Mouse (Mus musculus) mature B cell (primary cell): Measurements from ENCODE around the gene Sytl3.

Experiments used
- in situ Hi-C: fragments of 300-500 bp; cut with MboI; formaldehyde crosslinking; loops from 2 replicates; pipeline ENCODE4 v1.14.3; 2019

Gene Sytl3

DNA sequence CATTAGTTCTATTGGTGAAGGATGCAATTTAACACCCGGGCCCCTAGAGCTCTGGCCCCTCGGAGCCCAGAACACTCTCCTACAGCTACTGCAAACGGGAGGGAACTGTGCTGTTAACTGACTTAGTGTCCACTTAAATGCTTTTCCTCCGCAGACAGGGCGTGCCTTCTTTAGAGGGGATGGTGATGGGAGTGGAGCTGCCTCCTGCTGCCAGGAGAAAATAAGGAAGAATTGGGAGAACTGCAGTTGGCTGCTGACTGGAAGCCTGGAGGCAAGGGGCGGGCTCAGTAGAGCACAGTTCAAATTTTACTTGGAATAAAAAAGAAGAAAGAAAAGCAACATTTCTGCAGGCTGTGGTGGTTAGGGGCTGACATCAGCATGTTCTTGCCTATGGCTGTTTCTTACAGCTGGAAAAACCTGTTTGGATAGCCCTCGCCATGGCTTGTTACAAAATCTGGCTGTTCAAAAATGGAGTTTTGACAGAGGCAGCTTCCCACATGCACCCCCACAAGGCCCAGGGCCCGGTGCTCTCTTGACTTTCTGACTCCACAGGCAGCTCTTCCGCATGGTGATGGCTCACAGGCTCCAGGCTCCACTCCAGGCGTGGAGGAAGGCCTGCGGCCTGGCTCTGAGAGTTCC is 92.4 kb downstream of the Sytl3 start:
- in situ Hi-C loops, result no loop called here

DNA sequence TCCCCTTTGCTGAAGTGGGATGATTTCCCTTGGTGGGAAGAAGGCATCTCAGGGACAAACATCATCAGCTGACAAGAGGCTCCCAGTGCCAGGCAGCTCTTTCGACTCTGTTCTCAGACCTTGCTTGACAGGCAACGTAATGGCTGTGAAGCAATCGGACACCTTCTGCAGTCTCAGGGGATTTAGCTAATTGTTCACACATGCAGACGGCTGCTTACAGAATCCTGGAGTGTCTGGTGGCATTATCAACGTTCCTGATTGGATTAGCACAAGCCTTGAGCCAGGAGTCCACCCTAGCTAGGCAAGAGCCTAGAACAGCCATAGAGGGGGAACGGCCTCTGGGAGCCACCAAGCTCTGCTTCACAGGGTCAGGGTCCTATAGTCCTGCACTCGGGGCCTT is 93.5 kb downstream of the Sytl3 start:
- in situ Hi-C loops, result no loop called here

DNA sequence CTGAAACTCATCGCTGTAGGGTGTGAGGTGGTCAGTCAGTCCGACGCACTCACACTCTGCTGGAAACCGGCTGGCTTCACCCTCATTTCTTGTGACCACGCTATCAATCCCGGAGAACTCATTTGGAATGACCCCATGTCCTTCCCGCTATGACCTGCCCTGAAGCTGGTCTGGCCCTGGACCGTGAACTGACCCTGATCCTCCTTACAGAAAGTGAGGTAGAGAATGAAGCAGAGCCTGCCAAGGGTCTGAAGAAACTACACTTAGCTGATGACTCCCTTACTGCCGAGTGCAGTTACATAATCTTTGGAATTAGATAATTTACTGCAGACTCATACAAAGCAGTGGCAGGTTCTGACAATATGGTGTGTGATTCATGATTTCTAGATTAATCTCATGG is 96.3 kb downstream of the Sytl3 start:
- in situ Hi-C loops, result no loop called here

DNA sequence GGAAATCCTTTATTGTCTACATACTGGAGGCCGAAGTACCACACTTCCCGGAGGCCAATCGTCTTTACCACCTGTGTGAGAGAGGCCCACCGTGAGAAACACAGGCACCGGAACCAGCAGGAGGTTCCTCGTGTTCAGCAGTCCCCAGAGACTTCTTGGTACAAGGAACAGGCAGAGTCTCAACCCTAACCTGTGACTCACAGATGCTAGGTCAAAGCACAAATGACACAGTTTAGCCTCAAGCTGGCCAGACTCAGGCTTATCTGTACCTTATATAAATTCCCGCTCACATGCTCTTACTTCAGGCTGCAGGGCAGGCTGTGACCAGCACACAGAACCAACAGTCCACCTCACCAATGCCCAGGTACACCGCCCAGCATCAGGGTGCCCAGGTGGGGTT is 97.0 kb downstream of the Sytl3 start:
- in situ Hi-C loops, result no loop called here

DNA sequence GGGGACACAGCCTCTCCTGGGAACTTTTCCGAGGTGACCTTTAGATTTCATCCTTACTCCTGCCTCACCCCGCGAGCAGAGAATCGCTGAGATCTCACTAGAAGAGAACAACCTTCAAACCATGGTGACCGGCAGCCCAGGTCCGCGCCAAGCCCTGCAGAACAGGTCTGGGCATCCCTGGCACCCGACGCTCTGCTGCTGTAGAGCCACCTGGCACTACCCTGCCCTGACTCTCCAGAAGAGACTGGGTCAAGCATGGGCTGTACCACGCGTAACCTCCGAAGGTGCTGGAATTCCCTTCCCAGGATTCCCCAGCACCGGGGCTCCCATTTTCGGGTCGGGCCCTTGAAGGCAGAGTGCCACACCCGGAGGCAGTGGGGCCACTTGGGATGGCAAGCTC is 99.0 kb downstream of the Sytl3 start:
- in situ Hi-C loops, result no loop called here

DNA sequence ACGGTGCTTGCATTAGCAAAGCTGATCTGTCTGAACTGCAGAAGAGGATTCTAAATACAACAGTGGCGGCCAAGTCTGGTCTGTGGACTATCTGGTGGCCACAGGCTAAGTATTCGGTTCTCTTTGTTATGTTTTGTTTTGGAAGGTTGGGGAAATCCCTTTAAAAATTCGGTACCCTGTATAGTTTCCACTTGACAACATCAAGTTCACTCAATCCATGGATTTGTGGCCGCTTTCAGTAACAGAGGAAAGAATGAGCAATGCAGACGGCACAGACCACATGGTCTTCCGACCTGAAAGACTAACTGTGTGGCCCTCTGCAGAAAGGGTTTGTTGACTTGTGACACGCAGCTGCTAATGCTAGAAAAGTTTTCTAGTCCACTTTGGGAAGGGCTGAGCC is 100.0 kb downstream of the Sytl3 start:
- in situ Hi-C loops, result no loop called here

DNA sequence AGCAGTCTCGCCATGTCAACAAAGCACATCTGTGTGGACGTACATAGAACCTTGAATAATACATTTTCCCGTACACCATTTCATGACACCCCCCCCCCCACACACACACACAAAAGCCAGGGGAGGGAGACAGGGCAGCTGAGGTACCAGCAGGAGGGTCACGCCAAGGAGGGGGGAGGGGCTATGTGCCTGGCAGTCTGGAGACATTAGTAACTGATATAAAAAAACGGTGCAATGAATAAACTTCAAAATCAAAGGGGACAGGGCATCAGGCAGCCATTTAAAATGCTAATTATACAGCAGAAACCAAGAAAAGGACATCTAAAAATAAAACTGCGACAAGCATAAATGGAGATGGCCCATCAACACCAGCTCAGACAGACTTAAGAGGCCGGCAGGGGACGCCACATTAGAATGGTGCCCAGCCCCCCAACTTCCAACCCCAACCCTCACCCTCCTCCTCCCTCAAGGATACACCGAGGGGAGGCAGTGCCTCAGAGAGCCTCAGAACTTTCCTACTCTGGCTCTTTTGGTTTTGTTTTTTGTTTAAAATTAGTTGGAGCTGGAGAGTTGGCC is 100.9 kb downstream of the Sytl3 start:
- in situ Hi-C loops, result no loop called here

DNA sequence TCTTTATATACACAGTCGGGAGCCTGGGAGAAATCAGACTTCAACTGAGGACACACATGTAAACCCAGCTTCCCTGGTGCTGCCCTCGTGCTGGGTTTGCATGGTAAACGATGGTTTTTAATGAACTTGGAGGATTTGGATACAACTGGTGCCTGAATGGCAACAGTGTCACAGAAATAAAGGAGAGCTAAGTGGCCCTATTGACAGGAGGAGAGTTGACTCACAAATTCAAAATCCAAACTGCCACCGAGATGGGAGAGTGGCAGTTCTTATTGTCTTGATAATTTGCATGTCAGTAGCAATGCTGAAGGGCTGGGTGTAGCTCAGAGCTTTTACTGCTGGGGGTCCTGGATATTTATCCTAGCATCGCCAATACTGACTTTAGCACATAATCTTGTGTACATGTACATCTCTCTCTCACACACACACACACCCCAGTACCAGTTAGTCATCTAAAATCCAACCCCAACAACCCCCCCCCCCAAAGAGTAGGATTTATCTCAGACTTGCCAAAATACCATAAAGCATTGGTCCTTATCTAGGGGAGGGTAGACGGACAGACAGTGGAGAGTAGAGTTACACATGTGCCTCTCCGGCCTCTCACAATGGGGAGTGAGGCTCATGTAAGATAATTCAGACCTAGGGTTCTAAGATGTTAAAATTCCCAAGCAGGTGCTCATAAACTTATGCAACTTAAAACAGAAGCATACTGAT is 104.8 kb downstream of the Sytl3 start:
- in situ Hi-C loops, result no loop called here

DNA sequence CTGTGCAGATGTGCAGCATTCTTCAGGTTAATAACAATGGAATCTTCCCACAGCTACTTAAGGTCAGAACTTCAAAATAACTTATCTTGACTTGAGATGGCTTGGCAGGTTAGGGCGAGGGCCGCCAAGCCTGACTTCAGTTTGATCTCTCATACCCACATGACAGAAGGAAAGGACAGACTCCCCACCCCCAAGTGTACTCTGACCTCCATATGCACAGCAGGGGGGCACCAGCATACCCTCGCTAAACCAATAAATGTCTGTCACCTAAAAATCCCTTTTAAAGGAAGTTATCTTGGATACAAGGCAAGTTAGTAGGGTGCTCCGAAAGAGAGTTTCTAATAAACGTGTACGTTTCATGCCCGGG is 105.3 kb downstream of the Sytl3 start:
- in situ Hi-C loops, result no loop called here

DNA sequence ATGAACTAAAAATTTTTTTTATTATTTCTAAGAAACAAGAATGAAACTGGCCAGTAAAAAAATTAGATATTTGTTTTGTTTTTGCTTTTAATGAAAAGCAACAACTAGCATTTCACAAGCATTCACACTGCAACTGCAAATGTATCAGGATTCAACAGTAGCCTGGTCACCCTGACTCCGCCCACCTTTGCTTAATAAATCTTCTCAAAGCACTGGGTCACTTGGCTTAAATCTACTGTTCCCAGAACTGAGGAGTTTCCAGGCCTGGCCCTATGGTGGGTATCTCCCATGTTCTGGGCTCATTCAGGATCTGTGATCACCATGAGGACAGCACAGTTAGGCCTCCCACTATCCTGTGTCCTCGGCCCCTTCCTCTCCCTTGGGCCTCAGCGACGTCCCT is 105.8 kb downstream of the Sytl3 start:
- in situ Hi-C loops, result no loop called here

DNA sequence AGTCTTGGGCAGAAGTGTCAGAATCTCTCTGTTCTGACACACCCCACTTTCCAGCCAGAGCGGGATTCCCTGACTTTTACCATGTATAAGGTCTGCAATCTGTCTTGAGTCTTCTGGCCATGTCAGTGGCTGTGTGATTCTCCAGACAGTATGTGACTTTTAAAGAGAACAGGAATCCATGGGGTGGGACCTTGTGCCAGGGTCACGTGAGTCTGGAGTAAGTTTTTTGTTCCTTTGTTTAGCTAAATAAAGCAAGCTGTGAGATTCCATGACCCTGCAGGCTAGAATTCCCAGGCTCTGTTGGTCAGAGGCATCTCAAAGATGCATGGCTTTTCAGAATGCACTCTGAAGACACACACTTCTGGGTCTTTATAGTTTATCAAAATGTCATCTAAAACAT is 107.0 kb downstream of the Sytl3 start:
- in situ Hi-C loops, result no loop called here

DNA sequence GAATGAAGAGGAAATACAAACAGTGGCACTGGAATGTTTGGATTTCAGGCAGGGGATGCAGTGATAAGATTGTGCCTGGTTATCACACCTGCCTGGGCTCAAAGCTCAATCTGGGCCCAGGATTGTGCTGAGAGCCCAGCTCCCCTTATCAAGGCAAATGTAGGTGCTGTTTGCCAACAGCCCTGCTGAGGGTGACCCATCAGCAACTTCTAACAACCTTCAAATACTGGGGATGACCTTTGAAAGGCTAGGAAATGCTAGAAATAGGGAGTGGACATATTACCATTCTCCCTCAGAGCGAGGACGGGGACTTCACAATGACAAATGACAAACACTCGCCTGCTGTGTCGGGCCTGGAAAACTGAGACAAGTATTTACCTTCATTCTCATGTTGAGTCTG is 107.9 kb downstream of the Sytl3 start:
- in situ Hi-C loops, result no loop called here

DNA sequence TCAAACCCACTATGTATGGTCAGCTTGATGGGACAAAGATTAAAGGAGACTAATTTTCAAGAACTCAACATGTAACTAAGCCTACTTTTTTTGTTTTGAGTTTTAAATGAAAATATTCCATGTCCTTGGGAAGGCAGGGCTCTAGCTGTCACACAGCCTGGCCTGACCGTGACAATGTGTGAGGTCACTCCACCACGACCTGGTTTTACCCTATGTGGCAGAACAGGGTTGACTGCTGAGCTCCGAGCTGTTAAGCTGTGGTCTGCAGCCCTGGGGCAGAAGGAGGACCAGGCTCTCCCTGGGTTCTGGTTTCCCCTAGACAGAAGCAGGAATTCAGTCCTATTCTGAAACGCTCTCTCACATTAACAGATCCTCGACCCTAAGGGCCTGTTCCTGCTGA is 108.9 kb downstream of the Sytl3 start:
- in situ Hi-C loops, result no loop called here

DNA sequence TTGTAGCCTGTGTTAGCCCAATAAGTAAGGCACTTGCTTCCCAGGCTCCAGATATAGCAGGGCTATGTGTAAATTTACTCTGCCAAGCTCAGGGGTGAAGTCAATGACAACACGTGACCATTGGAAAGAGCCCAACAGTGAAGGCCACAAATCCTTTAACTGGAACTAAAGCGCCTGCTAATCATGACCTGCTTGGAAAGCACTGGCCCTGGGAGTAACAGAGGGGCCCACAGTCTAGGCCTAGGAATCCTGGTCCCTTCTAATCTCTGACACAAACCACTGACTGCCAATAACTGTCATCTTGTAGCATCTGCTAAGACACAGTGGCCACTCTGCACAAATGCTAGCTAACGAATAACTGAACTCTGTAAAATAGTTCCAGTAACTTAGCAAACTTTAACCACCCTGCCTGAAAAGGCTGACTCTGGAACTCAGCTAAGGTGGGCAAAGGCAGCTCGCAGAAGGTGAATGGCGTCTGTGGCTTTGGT is 109.5 kb downstream of the Sytl3 start:
- in situ Hi-C loops, result no loop called here

DNA sequence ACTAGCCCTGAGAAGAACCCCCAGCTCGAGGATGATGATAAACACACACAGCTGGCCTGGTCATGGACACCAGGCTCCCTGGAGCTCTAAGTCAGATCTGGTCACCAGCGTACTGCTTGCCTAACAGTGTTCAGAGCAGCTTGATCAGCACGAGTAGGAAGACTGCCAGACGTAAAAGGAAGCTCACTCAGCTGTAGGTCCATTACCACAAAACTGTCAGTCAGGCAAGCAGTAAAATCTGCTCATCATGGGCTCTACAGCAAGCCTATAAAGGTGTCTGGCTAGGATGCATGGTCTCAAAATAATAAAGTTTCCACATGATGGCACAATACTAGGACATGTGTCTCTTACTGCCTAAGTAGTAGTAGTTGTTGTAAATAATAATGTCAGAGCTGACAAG is 110.7 kb downstream of the Sytl3 start:
- in situ Hi-C loops, result no loop called here

DNA sequence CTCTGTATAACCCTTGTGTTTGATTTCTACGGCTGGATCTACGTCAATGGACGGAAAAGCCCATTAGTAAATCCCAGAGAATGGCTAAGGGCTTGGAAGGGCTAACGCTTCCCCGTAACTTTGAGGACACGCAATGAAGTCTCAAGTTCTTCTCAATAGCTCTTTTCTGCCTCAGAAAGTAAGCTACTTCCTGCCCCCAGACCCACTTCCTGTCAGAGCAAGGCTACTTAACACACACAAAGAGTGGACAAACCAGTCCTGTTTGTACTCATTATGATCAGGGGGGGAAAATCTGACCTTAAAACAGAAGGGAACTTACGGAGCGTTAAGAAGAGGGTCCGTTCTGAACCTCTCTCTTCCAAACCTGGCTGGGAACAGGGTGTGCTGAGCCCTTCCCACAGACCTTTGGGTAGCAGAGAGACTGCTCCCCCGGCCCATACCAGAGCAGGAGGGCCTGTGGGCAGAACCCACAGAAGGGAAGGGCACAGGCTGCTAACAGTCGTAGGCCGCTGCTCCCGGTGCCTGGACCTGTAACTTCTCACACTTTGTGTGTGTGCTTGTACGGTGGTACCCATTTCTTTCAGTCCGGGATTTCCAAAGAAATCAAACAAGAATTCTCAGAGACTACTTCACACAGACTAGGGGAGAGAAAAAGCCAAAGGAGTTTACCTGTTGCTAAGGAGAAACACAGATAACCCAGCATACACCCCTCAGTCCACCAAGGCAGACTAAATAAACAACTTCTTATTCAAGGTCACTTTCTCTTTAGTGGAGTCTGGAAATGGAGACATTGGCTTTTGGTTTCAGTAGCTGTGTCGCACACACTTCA is 113.0 kb downstream of the Sytl3 start:
- in situ Hi-C loops, result no loop called here

DNA sequence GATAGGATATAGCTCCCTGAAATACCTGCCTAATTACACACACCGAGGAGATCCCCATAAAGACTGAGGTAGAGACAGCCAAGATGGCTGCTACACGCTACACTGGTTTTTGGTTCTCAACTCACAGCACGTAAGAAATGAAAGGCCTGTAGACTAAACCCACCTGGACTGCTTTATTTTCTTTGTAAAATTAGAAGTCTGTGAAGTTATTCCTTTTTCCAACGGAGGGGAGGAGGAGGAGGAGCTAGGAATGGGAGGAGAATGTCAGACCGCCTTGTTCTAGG is 113.5 kb downstream of the Sytl3 start:
- in situ Hi-C loops, result no loop called here

DNA sequence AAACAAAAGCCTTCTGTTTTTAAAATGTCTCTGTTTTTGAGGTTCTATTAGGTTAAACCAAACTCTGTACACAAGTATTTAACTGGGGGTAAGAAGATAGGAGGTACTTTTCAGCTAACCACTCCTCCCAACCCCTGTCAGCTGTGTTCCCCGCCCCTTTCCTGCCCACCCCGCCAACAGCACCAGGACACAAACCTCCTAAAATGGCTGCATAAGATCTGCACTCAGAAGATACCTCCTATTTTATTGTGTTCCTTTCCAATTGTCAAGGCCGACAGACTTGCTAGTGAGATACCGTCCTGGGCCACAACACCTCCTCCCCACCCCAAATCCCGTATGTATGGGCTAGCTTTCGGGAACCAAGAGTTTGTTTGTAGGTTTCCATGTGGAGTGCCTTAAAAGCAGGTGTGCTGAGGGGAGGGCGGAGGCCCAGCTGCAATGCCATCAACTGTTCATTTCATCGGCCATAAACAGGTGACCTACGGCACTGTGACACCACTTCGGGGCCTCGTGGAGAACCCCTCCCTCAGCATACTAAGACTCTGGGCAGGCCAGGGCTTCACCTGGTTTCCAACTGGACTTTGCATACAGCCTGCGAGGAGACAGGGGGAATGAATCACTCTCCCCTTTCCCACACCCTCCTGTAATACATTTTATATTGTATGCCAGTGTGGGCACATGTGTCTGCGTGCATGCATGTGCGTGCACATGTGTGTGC is 114.5 kb downstream of the Sytl3 start:
- in situ Hi-C loops, result no loop called here

DNA sequence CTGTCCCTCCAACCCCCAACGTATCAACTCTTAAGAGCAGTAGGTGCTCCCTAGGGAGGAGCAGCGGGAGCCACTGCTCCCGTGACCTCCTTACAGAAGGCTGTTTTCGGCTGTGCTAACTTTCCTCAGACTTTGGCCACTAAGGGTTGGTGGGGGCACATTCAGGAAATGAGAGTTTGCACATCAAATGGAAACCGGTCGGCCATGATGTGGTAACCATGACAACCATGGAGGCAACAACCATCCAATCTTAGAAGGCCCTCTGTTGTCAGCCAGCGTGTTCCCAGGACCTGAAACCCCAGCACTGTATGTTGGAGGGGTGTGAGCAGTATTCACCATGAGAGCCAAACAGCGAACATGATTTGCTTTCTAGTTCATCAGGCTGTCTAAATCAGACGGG is 116.3 kb downstream of the Sytl3 start:
- in situ Hi-C loops, result loop anchor here (5.0 kb wide), 1 partner anchor 52 kb away; no protein-coding TSS in a partner anchor

DNA sequence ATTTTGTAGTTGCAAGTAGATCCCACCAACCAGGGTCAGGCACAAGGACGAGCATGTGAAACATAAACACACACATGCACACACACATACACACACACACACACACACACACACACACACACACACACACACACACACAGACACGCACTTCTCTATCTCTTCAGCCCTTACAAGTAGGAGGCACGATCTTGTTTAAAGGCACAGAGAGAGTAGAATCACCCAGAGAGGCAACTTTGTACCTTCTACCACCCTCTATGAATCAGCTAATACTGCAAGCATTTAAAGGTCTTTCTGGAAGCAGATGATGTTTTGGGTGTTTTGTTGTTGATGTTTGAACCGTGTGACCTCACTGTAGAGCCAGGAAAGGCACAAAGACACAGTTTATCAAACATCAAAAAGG is 116.8 kb downstream of the Sytl3 start:
- in situ Hi-C loops, result loop anchor here (5.0 kb wide), 1 partner anchor 52 kb away; no protein-coding TSS in a partner anchor

DNA sequence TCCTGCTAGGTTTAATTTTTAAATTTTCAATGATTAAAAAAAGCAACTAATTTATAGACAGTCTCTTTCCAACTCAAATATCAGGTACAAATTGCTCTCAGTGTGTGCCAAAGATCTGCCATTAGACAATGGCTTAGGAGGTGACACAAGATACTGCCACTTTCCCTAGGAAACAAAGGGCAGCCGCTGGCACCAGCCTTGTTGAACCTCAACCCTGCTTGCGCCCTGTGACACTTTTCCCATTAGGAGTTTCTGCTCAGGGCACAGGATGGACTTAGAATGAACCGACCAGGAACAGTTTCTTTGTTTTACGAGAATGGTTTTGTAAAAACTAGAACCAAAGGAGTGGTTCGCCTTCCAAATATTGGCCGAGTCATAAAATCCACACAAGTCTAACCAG is 117.2 kb downstream of the Sytl3 start:
- in situ Hi-C loops, result loop anchor here (5.0 kb wide), 1 partner anchor 51 kb away; no protein-coding TSS in a partner anchor

DNA sequence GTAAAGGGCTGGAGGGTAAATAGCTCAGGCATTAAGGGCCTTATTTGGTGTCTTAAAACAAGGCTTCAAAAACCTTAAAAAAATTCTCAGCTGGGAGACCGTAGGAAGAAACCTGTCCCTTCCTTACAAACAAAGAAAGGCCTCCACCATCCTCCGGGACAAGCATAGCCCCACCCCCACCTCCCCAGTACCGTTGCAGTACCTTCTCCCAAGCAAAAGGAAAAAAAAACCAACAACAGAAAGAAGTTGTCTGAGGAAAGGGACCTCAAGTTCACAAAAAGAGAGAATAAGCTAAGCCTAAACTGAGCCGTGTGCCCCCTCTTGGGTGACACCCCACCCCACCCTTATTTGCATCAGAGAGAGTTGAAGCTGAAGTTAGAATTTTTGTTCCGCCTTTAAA is 117.7 kb downstream of the Sytl3 start:
- in situ Hi-C loops, result loop anchor here (5.0 kb wide), 1 partner anchor 51 kb away; no protein-coding TSS in a partner anchor
